Mouse (Mus musculus) hindbrain, embryonic 15.5 days (tissue): ENCODE data around the gene Wdr72. TPM values are rescaled to one million over a fixed set of nuclear protein-coding genes. Genes with fewer than 3 reads are reported as not detected.

Experiments used
- ATAC-seq: fragments of 200-750 bp; cut with Nextera tagmentation; 2 replicates; pipeline ENCODE4 v1.8.0; 2017; ENCODE audit warnings: low read depth, moderate number of reproducible peaks, moderate TSS enrichment; ENCODE audit not compliant: low FRiP score
- H3K27ac ChIP-seq: fragments of 300-500 bp; sonication (generic); replicated peaks from 2 replicates; pipeline ENCODE4 v1.5.1; 2015; ENCODE audit warnings: mild to moderate bottlenecking, inconsistent platforms
- H3K27me3 ChIP-seq: fragments of 300-500 bp; sonication (generic); 2 replicates; pipeline ENCODE4 v1.6.1; 2015; ENCODE audit warnings: control low read depth, inconsistent platforms
- H3K36me3 ChIP-seq: fragments of 300-500 bp; sonication (generic); 2 replicates; pipeline ENCODE4 v1.6.1; 2015; ENCODE audit warnings: control low read depth, inconsistent platforms
- H3K4me1 ChIP-seq: fragments of 300-500 bp; sonication (generic); replicated peaks from 2 replicates; pipeline ENCODE4 v1.6.1; 2015; ENCODE audit warnings: control low read depth, inconsistent platforms
- H3K4me2 ChIP-seq: fragments of 300-500 bp; sonication (generic); 2 replicates; pipeline ENCODE4 v1.6.1; 2015; ENCODE audit warnings: moderate library complexity, mild to moderate bottlenecking, inconsistent platforms
- H3K4me3 ChIP-seq: fragments of 300-500 bp; sonication (generic); 2 replicates; pipeline ENCODE4 v1.5.1; 2015; ENCODE audit warnings: mild to moderate bottlenecking, inconsistent platforms
- H3K9ac ChIP-seq: fragments of 300-500 bp; sonication (generic); 2 replicates; pipeline ENCODE4 v1.6.1; 2015; ENCODE audit warnings: inconsistent platforms
- H3K9me3 ChIP-seq: fragments of 300-500 bp; sonication (generic); 2 replicates; pipeline ENCODE4 v1.6.1; 2016; ENCODE audit warnings: control low read depth, inconsistent platforms
- WGBS: fragments of 180-500 bp; shearing (Covaris S2); methylation state at CpG from one replicate; pipeline ENCODE4 v1.1.7; 2015; 5-methylcytosine and 5-hydroxymethylcytosine counted together
- polyA plus RNA-seq: library from polyadenylated mRNA; unstranded; fragments of >200 nt; fragmentation: Nextera tagmentation; extraction: Ambion mirVana; gene quantifications from 2 replicates; pipeline ENCODE4 v1.2.1, GENCODE M21; 2015

The Wdr72 gene
- polyA plus RNA-seq, 1 experiment from 2014 or later = 0.97 TPM

DNA sequence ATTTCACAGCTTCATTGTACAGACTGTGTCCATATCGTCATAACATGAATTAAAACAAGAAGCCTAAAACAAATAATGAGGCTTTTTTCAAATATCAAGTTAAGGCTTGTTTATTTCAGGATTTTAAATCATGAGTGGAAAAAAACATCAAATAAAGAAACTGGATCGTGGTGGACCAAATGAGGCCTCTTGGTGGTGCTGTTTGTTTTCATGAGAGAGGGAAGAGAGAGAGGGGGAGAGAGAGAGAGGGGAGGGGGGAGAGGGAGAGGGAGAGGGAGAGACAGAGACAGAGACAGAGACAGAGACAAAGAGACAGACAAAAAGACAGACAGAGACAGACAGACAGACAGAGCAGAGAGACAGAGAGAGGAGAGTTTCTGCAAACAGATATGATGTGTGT, 32.5 kb downstream of the Wdr72 start:
- Histone ChIP-seq H3K9ac (no peak overlapping the region), H3K4me3 (no peak overlapping the region), H3K9me3 (no peaks in the 10 kb centered on the region), H3K27ac (no peak overlapping the region), H3K4me1 (no peaks in the 10 kb centered on the region), H3K36me3 (no peaks in the 10 kb centered on the region), H3K4me2 (no peak overlapping the region), H3K27me3 (peaks cover 6% of the 10 kb centered on the region)
- WGBS = 57% methylated on average over 2 of the region's 2 CpGs
- no peak for ATAC-seq

DNA sequence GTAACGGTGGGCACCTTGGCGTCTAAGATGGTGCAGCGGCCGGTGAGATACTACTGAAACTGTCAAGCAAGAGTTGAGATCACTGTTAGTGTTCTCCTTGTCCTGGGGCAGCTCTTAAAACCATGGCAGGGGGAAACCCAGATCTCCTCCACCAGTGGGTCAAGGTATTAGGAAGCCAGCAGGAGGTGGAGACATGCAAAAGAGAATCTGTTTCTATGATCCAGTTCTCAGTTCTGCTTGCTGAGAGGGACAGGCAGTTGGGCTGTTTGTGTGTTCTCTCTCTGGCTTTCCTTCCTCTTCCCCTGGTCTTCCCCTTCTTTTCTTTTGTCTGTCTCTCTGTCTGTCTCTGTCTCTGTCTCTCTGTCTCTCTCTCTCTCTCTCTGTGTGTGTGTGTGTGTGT, 35.0 kb downstream of the Wdr72 start:
- no peak overlapping the region for H3K4me2 ChIP-seq
- no peak overlapping the region for H3K4me3 ChIP-seq
- no peak overlapping the region for H3K9ac ChIP-seq
- no peak overlapping the region for H3K27ac ChIP-seq
- no peaks in the 10 kb centered on the region for H3K36me3 ChIP-seq
- ATAC-seq = no peak
- H3K4me1 ChIP-seq = peaks cover 8% of the 10 kb centered on the region
- peaks cover 9% of the 10 kb centered on the region for H3K27me3 ChIP-seq
- WGBS = 95% methylated on average over 4 of the region's 4 CpGs
- H3K9me3 ChIP-seq = no peaks in the 10 kb centered on the region

- no peak overlapping the region for H3K27ac ChIP-seq
Observed at GRCm38 (mm10) chr9:74148306-74148705, 38.1 kb downstream of the Wdr72 start.

GRCm38 (mm10) chr9:74160361-74160933, 50.3 kb downstream of the Wdr72 start:
- Histone ChIP-seq H3K4me3 (no peak overlapping the region), H3K36me3 (no peaks in the 10 kb centered on the region), H3K27me3 (no peaks in the 10 kb centered on the region), H3K27ac (no peak overlapping the region), H3K4me2 (no peak overlapping the region), H3K9ac (no peak overlapping the region), H3K4me1 (0 out of 2 replicates have a peak, but pooled peaks cover 4% of the 10 kb centered on the region), H3K9me3 (no peaks in the 10 kb centered on the region)
- ATAC-seq = no peak
- 48% methylated on average over 11 of the region's 11 CpGs for whole genome bisulfite sequencing

More at GRCm38 (mm10) chr9:74148306-74148705, 38.1 kb downstream of the Wdr72 start:
- Histone ChIP-seq H3K36me3 (no peaks in the 10 kb centered on the region), H3K9ac (no peak overlapping the region), H3K27me3 (peaks cover 6% of the 10 kb centered on the region; the same call in 1 of the 2 replicates), H3K9me3 (no peaks in the 10 kb centered on the region), H3K4me2 (no peak overlapping the region), H3K4me1 (peaks cover 8% of the 10 kb centered on the region), H3K4me3 (no peak overlapping the region)
- WGBS = 30% methylated on average over 8 of the region's 8 CpGs
- ATAC-seq = no peak

DNA sequence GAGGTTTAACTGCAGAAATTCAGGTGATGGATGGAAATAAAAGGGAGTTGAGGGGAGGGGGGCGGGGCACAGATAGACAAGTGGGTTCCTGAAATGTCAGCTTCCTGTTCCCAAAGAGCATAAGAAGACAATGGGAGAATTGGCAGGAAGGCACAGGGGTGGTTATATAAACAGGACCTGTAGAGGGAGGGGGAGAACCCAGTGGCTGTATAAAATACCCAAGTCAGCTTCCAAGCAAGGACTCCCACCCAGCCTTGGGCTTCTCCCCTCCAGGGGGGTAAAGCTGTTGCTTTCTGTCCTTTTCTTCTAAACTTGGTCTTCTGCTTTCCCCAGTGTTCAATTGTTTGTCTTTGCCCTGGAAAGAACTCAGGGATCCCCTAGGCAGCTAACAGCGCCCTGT, 55.5 kb downstream of the Wdr72 start:
- no peaks in the 10 kb centered on the region for H3K27me3 ChIP-seq
- no peak overlapping the region for H3K4me2 ChIP-seq
- WGBS = 88% methylated on average over 2 of the region's 2 CpGs
- H3K27ac ChIP-seq = no peak overlapping the region
- ATAC-seq = no peak
- 0 out of 2 replicates have a peak, but pooled peaks cover 4% of the 10 kb centered on the region for H3K4me1 ChIP-seq
- H3K4me3 ChIP-seq = no peak overlapping the region
- H3K9me3 ChIP-seq = no peaks in the 10 kb centered on the region
- H3K36me3 ChIP-seq = no peaks in the 10 kb centered on the region
- H3K9ac ChIP-seq = no peak overlapping the region

DNA sequence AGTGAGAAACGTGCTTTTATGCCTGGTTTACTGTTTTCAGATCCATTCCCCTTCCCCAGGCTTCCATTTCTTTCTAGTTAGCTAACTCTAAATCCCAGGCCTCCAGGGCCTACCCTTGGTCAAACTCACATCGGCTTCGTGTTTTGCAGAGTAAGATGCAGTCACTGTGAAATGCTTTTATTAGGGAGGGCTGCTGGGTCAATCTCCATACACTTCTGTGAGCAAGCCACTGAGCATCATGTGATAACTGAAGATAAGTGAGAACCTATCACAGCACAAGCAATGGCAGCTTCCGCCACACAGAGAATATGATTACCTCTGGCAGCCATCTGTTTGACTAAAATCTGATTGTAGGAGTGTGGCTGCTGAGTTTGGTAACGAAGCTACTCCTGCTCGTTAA, 59.7 kb downstream of the Wdr72 start:
- Histone ChIP-seq H3K27me3 (no peaks in the 10 kb centered on the region), H3K27ac (no peak overlapping the region), H3K36me3 (no peaks in the 10 kb centered on the region), H3K9me3 (no peaks in the 10 kb centered on the region), H3K4me1 (no peaks in the 10 kb centered on the region), H3K4me2 (no peak overlapping the region), H3K4me3 (no peak overlapping the region), H3K9ac (no peak overlapping the region)
- no peak for ATAC-seq
- 59% methylated on average over 6 of the region's 6 CpGs for WGBS

- Histone ChIP-seq H3K36me3 (no peaks in the 10 kb centered on the region), H3K27me3 (peaks cover 34% of the 10 kb centered on the region), H3K4me1 (peaks cover 10% of the 10 kb centered on the region), H3K4me3 (peak overlapping the region; percentile 13; the same call in 1 of the 2 replicates), H3K9ac (no peak overlapping the region), H3K9me3 (no peaks in the 10 kb centered on the region), H3K27ac (no peak overlapping the region), H3K4me2 (peak overlapping the region; percentile 51)
- ATAC-seq = peak; percentile 69; the same call in 1 of the 2 replicates
- 10% methylated on average over 16 of the region's 16 CpGs for WGBS
Observed at GRCm38 (mm10) chr9:74186748-74187400, 76.7 kb downstream of the Wdr72 start.

GRCm38 (mm10) chr9:74187401-74188029, 77.4 kb downstream of the Wdr72 start:
- Histone ChIP-seq H3K4me3 (no peak overlapping the region), H3K27ac (no peak overlapping the region), H3K27me3 (peaks cover 32% of the 10 kb centered on the region), H3K9me3 (no peaks in the 10 kb centered on the region), H3K9ac (no peak overlapping the region), H3K4me2 (peak overlapping the region; percentile 51), H3K36me3 (no peaks in the 10 kb centered on the region), H3K4me1 (peaks cover 10% of the 10 kb centered on the region)
- ATAC-seq = no peak
- 23% methylated on average over 8 of the region's 8 CpGs for WGBS

DNA sequence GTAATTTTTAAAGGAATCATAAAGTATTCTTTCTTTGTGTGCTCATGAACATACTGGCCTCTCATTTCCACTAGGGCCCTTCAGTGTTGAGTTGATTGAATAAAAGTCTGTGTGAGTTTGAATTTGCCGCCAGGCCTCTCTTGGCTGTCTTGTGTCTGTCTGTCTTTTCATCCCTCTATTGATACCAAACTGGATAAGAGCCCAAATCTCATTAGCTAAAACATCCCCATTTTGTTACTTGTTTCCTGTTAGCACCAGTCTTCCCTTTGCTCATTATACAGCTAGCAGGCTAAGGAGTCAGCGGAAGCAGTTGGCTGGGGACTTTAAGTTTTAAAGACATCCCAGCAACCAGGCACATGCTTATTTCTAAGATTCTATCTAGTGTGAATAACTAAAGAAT, 84.7 kb downstream of the Wdr72 start:
- no peaks in the 10 kb centered on the region for H3K4me1 ChIP-seq
- no peak for ATAC-seq
- no peak overlapping the region for H3K9ac ChIP-seq
- 76% methylated on average over 2 of the region's 2 CpGs for WGBS
- no peak overlapping the region for H3K4me2 ChIP-seq
- H3K4me3 ChIP-seq = no peak overlapping the region
- no peaks in the 10 kb centered on the region for H3K9me3 ChIP-seq
- H3K36me3 ChIP-seq = no peaks in the 10 kb centered on the region
- no peak overlapping the region for H3K27ac ChIP-seq
- H3K27me3 ChIP-seq = 0 out of 2 replicates have a peak, but pooled peaks cover 22% of the 10 kb centered on the region

DNA sequence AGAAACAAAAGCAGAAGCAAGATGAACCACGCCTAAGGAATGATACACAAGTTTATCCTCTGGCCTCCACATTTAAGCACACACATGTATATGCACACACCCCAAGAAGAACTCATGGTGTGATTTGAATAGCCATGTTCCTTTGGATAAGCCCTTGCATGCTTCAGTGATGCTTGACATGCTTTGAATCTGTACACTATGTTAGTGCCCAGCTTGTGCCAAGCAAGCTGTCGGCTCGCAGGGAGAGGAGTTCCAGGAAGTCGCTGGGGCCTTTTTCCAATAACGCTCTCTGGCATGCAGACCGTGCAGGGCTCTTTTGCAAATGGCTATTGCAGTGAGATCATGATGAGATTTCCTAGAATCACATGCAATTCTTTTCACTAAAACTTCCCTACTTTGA, 118.1 kb downstream of the Wdr72 start:
- no peak for ATAC-seq
- 68% methylated on average over 6 of the region's 6 CpGs for WGBS
- H3K9ac ChIP-seq = no peak overlapping the region

DNA sequence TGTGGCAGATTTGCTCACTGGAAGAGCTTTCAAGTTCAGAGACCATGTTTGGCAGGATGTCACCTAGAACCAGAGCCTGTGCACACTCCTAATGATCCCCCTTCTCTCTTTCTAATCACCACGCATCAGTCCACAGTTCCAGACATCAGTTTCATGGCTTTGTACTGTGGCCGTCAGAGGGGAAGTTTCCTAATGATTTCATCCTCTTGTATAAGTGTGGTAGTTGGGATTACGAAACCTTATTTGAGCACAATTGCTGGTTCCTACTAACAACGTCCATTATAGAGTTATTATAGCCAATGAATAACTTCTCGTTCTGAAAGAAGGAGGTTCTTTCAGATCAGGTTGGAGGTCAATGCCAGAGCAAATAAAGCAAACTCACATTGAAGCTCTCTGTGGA, 131.1 kb downstream of the Wdr72 start:
- H3K27ac ChIP-seq = no peak overlapping the region
- no peak overlapping the region for H3K9ac ChIP-seq
- no peaks in the 10 kb centered on the region for H3K4me1 ChIP-seq
- WGBS = 81% methylated on average over 5 of the region's 5 CpGs
- no peak overlapping the region for H3K4me2 ChIP-seq
- no peak for ATAC-seq
- no peaks in the 10 kb centered on the region for H3K27me3 ChIP-seq
- H3K36me3 ChIP-seq = no peaks in the 10 kb centered on the region
- no peaks in the 10 kb centered on the region for H3K9me3 ChIP-seq
- H3K4me3 ChIP-seq = no peak overlapping the region

More for the DNA sequence above, 118.1 kb downstream of the Wdr72 start:
- 0 out of 2 replicates have a peak, but pooled peaks cover 3% of the 10 kb centered on the region for H3K4me1 ChIP-seq
- H3K36me3 ChIP-seq = no peaks in the 10 kb centered on the region
- H3K4me3 ChIP-seq = no peak overlapping the region
- no peaks in the 10 kb centered on the region for H3K9me3 ChIP-seq
- no peak overlapping the region for H3K27ac ChIP-seq
- no peaks in the 10 kb centered on the region for H3K27me3 ChIP-seq
- no peak overlapping the region for H3K4me2 ChIP-seq

DNA sequence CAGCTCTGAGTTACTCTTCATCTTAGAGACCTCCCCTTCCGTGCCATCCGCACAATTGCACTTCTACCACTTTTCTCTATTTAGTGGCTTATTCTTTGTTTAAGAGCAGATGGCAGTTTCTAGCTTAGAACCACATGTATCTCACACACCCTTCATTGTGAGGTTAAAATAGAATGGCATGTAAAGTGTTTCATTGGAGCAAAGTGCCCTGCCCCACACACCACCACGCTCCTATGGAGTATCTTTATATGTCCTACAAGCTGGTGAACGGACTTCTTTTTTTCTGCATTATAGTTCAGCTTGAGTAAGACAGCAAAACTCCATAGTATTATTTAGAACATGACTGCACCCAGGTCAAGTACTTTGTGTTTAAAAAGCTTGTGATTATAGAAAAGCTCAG, 137.9 kb downstream of the Wdr72 start:
- Histone ChIP-seq H3K27ac (no peak overlapping the region), H3K9ac (no peak overlapping the region), H3K9me3 (no peaks in the 10 kb centered on the region), H3K4me1 (no peaks in the 10 kb centered on the region), H3K4me3 (no peak overlapping the region), H3K27me3 (no peaks in the 10 kb centered on the region), H3K36me3 (no peaks in the 10 kb centered on the region), H3K4me2 (no peak overlapping the region)
- ATAC-seq = no peak
- WGBS = 79% methylated on average over 4 of the region's 4 CpGs
